Mouse (Mus musculus): ENCODE results near the gene Plekha8. TPM values are rescaled to one million over a fixed set of nuclear protein-coding genes. Genes with fewer than 3 reads are reported as not detected.

Plekha8 gene
- 1.0 TPM for polyA plus RNA-seq (2017; shearing (Covaris generic))

DNA sequence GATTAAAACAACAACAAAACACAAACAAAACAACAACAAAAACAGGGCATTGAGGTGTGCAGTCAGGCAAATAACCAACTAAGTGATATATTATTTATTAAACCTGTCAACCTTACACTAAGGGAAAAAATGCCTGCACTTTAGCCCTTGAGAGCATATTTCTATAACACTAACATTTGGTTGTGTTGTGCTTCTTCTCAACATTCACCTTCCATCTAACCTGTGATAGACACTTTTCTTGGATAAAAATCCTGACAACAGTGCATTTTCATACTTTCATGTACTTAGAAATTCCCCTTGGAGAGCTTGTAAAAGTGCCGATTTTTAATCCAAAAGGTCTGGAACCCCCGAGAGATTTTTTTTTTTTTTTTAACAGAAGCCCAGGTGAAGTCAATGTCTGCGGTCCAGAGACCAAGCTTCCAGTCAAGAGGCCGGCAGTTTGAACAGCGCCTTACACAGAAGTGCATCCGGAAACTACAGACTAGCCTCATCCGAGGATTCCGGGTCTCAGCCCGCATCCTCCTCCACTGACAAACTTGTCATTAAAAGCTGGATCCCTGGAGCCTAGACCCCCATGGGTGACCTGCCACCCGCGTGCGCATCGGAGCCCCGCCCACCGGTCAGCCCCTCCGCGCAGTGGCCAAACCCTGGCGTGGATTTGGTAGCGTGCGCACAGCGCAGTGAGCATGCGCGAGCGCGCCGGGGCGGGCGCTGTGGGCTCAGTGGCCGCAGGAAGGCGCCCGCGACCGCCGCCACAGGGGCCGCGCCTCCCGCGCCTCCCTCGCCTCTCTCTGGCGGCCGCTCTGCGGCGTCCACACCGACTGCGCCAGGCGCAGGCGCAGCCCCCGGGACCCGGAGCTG is at the start of gene Plekha8:
Gene Plekha8 (plus strand): TSS at position 643 of the 861 bp plus-strand sequence.

DNA sequence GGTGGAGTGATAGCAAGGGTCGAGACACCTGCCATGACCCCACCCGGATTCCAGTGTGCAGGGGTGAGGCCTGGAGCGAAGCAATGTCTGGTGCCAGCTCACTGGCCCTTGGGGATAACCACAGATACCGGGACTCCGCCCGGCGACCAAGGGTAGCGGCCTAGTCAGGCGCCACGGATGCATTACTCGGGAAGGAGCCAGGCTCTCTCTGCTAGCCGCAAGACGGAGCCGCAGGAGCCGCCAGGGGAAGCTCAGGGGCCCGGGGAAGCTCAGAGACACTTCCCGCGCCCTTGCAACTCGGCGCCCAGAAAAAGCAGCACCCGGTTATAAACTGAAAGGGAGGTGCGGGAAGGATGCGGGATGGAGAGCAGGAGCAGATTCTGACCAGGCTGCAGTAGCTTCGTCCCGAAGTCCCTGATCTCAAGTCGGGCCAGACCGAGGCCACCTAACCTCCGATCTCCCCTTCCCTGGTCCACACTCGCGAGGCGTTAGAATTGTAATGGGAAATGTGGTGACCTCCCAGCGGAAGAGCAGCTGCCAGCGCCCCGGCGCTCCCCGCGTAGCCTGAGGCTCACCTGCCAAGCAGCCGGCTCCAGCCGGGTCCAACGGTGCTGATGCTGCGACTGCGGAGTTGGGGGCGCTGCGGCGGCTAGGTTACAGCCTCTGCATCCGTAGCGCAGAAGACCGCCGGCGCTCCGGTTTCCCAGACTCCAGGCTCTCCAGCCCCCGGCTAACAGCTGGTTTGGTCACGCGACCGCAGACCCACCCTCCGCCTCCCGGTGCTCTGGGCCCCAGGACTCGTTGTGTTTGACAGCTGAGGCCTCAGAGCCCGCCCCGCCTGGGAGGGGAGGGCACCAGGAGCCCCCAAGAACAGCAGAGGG is 29.0 kb upstream of the Plekha8 start, which contains the start of gene Scrn1:
Gene Scrn1 (minus strand): TSS at position 825 of the 881 bp plus-strand sequence.

DNA sequence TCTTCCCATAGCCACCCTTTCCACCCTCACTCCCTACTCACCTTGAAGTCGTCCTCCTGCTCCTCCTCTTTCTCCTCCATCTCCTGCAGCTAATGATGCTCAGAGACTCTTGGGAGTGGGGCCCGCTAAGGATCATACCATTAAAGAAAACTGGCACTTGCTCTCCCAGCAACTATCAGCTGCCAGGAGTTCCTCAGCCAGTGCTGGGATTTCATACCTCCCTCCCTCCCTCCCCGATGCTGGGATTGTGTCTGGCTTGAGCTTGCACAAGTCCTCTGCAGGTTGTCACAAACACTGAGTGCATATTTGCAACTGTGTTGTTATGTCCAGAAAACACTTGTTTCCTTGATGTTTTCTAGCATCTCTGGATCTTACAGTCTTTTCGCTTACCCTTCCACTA is 2.3 kb downstream of the Plekha8 start, which contains the start of gene Fkbp14:
Gene Fkbp14 (minus strand): TSS at position 101 of the 400 bp plus-strand sequence.

DNA sequence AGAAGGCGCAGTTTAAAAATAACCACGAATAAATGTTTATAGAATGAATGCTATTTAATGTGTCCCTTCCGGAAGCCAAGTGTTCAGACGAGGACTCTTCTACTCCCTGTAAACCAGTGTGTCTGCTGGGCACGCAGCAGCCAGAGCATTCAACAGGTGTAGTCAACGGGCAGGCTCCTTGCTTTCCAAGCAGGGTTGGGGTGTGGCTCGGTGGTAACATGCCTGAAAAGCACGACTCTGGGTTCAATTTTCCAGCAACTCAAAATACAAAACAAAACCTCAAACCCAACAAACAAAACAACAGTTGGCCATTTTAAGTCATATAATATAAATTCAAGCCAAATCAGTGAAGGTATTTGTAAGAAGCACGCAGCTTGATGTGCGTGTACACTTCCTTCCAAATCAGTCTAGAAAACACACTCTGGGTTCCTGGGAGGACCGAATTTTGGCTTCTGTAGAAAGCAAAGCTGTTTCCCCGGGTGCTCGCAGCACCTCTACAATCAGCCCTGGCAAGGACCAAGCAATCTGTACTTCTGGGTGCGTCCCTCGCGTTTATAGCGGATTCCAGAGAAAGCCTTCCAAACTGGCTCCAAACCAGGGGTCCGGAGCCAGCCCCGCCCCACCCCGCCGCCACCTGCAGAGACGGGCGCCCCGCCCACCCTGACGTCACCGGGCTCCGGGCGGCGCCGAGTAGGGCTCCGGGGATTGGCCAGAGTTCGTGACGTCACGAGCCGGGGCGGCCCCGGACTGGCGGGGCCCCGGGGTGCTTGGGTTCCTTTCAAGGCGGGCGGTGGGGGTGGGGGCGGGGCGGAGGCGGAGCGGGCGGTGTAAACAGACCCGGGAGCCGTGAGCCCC is 86.2 kb downstream of the Plekha8 start, which contains the start of gene Mturn:
Gene Mturn (plus strand): TSS at position 734 of the 855 bp plus-strand sequence.

Other genes starting within 250 kb of the Plekha8 start
- not detected for gene Wipf3, start 165.5 kb upstream of the Plekha8 start, polyA plus RNA-seq (2017; shearing (Covaris generic))
- gene Scrn1, start 28.6 kb upstream of the Plekha8 start, polyA plus RNA-seq (2017; shearing (Covaris generic)), result not detected
- not detected for gene Fkbp14, start 2.2 kb downstream of the Plekha8 start, polyA plus RNA-seq (2017; shearing (Covaris generic))
- 27.6 TPM for gene Mturn, start 86.5 kb downstream of the Plekha8 start, polyA plus RNA-seq (2017; shearing (Covaris generic))
- 13.5 TPM for gene Znrf2, start 221.8 kb downstream of the Plekha8 start, polyA plus RNA-seq (2017; shearing (Covaris generic))